Mouse (Mus musculus): ENCODE measurements around the gene A830031A19Rik.
A peak's percentile ranks its signal among the peaks of the same experiment; 100 is the strongest.

- TF ChIP-seq CTCF (IDR thresholded peaks at IDR 0.05; ENCODE audit: insufficient read depth, low read depth, low read length): 0 out of 2 replicates have a peak, but pooled peaks have one; percentile 25
- no peak for TF ChIP-seq POLR2A (IDR thresholded peaks at IDR 0.05; ENCODE audit: insufficient read depth, low read depth, low read length)
These were observed 6.3 kb upstream of the A830031A19Rik start for GRCm38 (mm10) chr11:24081016-24081686.
